Mouse (Mus musculus): ENCODE results near the gene Nostrin. TPM values are rescaled to one million over a fixed set of nuclear protein-coding genes. Genes with fewer than 3 reads are reported as not detected.

Gene Nostrin
- polyA plus RNA-seq, 1 experiment: not detected

DNA sequence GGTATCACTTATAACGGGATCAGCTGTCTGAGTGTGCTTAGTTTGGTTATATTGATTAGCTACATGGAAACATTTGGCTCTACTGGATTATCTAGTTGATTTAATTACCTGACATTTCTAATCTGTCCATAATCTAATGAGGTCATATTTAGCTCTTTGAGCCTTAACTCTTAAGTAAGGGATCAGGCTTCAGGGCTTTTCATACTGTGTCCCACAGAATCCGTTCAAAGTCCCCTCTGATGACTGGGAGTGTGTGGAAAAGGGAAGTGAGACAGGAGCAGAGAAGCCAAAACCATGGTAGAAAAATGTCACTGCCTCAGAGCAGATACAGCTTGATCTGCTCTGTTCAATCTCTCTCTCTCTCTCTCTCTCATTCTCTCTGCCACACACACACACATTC lies 4.6 kb downstream of the Nostrin start:
- TF ChIP-seq EP300 (IDR thresholded peaks at IDR 0.05; ENCODE audit: insufficient read depth, low read depth, low read length) (no peak), CTCF (IDR thresholded peaks at IDR 0.05; ENCODE audit: low read depth, low read length) (no peak), POLR2A (IDR thresholded peaks at IDR 0.05; ENCODE audit: insufficient read depth, low read length) (no peak)
- Histone ChIP-seq H3K27me3 (ENCODE audit: control insufficient read depth, insufficient read depth, low read length, poor library complexity, severe bottlenecking) (no peaks in the 10 kb centered on the region), H3K36me3 (ENCODE audit: control insufficient read depth, insufficient read depth, low read length, poor library complexity, severe bottlenecking) (no peaks in the 10 kb centered on the region), H3K27ac (ENCODE audit: insufficient read depth, low read length) (no peak overlapping the region), H3K9me3 (replicated peaks; ENCODE audit: control insufficient read depth, insufficient read depth, low read length, poor library complexity, severe bottlenecking) (no peaks in the 10 kb centered on the region), H3K9ac (ENCODE audit: low read depth, poor library complexity, severe bottlenecking) (no peak overlapping the region), H3K4me3 (ENCODE audit: low read depth, low read length) (no peak overlapping the region), H3K4me1 (ENCODE audit: control insufficient read depth, insufficient read depth, low read length) (no peaks in the 10 kb centered on the region)

- no peaks in the 10 kb centered on the region for H3K36me3 ChIP-seq (ENCODE audit: control insufficient read depth, insufficient read depth, low read length, poor library complexity, severe bottlenecking)
- no peak overlapping the region for H3K27ac ChIP-seq (ENCODE audit: insufficient read depth, low read length)
- no peaks in the 10 kb centered on the region for H3K9me3 ChIP-seq (replicated peaks; ENCODE audit: control insufficient read depth, insufficient read depth, low read length, poor library complexity, severe bottlenecking)
- TF ChIP-seq EP300 (IDR thresholded peaks at IDR 0.05; ENCODE audit: insufficient read depth, low read depth, low read length) (no peak), CTCF (IDR thresholded peaks at IDR 0.05; ENCODE audit: low read depth, low read length) (no peak), POLR2A (IDR thresholded peaks at IDR 0.05; ENCODE audit: insufficient read depth, low read length) (no peak)
- no peaks in the 10 kb centered on the region for H3K4me1 ChIP-seq (ENCODE audit: control insufficient read depth, insufficient read depth, low read length)
- H3K27me3 ChIP-seq (ENCODE audit: control insufficient read depth, insufficient read depth, low read length, poor library complexity, severe bottlenecking): no peaks in the 10 kb centered on the region
- no peak overlapping the region for H3K9ac ChIP-seq (ENCODE audit: low read depth, poor library complexity, severe bottlenecking)
- no peak overlapping the region for H3K4me3 ChIP-seq (ENCODE audit: low read depth, low read length)
Measured at GRCm38 (mm10) chr2:69140816-69141215, 5.2 kb downstream of the Nostrin start.

DNA sequence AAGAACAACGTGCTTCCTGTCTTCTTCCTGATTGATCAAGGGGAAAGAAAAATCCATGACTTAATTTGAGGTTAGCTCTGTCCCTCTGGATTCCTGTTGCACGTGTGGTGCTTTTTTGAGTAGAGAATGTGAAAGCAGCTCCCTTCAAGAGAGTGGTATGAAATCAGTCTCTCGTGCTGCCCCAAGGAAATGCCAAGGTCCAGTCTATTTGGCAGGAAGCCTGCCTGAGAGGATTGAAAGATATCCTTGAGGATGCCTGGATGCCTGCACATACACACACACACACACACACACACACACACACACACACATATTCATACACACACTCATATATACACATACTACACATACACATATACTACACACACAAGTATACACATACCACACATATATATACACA lies 13.1 kb downstream of the Nostrin start:
- Histone ChIP-seq H3K4me1 (ENCODE audit: control insufficient read depth, insufficient read depth, low read length) (no peaks in the 10 kb centered on the region), H3K9ac (ENCODE audit: low read depth, poor library complexity, severe bottlenecking) (no peak overlapping the region), H3K27ac (ENCODE audit: insufficient read depth, low read length) (no peak overlapping the region), H3K9me3 (replicated peaks; ENCODE audit: control insufficient read depth, insufficient read depth, low read length, poor library complexity, severe bottlenecking) (no peaks in the 10 kb centered on the region), H3K36me3 (ENCODE audit: control insufficient read depth, insufficient read depth, low read length, poor library complexity, severe bottlenecking) (no peaks in the 10 kb centered on the region), H3K27me3 (ENCODE audit: control insufficient read depth, insufficient read depth, low read length, poor library complexity, severe bottlenecking) (no peaks in the 10 kb centered on the region), H3K4me3 (ENCODE audit: low read depth, low read length) (no peak overlapping the region)
- TF ChIP-seq POLR2A (IDR thresholded peaks at IDR 0.05; ENCODE audit: insufficient read depth, low read length): no peak
- TF ChIP-seq CTCF (IDR thresholded peaks at IDR 0.05; ENCODE audit: low read depth, low read length): no peak
- TF ChIP-seq EP300 (IDR thresholded peaks at IDR 0.05; ENCODE audit: insufficient read depth, low read depth, low read length): no peak

DNA sequence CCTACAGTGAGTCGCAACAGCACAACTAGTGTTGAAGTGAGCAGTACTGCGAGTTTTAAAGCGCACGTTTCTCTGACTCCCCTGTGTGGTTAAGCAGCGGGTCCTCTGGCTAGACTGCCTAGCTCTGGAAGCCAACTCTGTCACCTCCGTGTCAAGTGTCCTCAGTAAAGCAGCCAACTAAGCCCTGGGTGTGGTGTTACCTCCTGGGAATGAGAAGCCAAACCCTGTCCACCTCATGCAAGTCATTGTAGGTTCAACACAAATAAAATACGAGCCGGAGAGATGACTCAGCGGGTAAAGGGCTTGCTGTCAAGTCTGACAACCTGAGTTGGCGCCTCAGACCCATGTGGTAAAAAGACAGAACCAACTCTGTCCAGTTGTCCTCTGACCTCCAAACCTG lies 13.6 kb downstream of the Nostrin start:
- no peaks in the 10 kb centered on the region for H3K27me3 ChIP-seq (ENCODE audit: control insufficient read depth, insufficient read depth, low read length, poor library complexity, severe bottlenecking)
- H3K9me3 ChIP-seq (replicated peaks; ENCODE audit: control insufficient read depth, insufficient read depth, low read length, poor library complexity, severe bottlenecking): no peaks in the 10 kb centered on the region
- TF ChIP-seq EP300 (IDR thresholded peaks at IDR 0.05; ENCODE audit: insufficient read depth, low read depth, low read length) (no peak), POLR2A (IDR thresholded peaks at IDR 0.05; ENCODE audit: insufficient read depth, low read length) (no peak), CTCF (IDR thresholded peaks at IDR 0.05; ENCODE audit: low read depth, low read length) (no peak)
- no peak overlapping the region for H3K4me3 ChIP-seq (ENCODE audit: low read depth, low read length)
- H3K27ac ChIP-seq (ENCODE audit: insufficient read depth, low read length): no peak overlapping the region
- H3K9ac ChIP-seq (ENCODE audit: low read depth, poor library complexity, severe bottlenecking): no peak overlapping the region
- no peaks in the 10 kb centered on the region for H3K36me3 ChIP-seq (ENCODE audit: control insufficient read depth, insufficient read depth, low read length, poor library complexity, severe bottlenecking)
- no peaks in the 10 kb centered on the region for H3K4me1 ChIP-seq (ENCODE audit: control insufficient read depth, insufficient read depth, low read length)

GRCm38 (mm10) chr2:69150841-69151240 lies 15.2 kb downstream of the Nostrin start:
- TF ChIP-seq EP300 (IDR thresholded peaks at IDR 0.05; ENCODE audit: insufficient read depth, low read depth, low read length): no peak
- TF ChIP-seq CTCF (IDR thresholded peaks at IDR 0.05; ENCODE audit: low read depth, low read length): no peak
- TF ChIP-seq POLR2A (IDR thresholded peaks at IDR 0.05; ENCODE audit: insufficient read depth, low read length): no peak
- Histone ChIP-seq H3K9ac (ENCODE audit: low read depth, poor library complexity, severe bottlenecking) (no peak overlapping the region), H3K27ac (ENCODE audit: insufficient read depth, low read length) (no peak overlapping the region), H3K27me3 (ENCODE audit: control insufficient read depth, insufficient read depth, low read length, poor library complexity, severe bottlenecking) (no peaks in the 10 kb centered on the region), H3K4me1 (ENCODE audit: control insufficient read depth, insufficient read depth, low read length) (no peaks in the 10 kb centered on the region), H3K36me3 (ENCODE audit: control insufficient read depth, insufficient read depth, low read length, poor library complexity, severe bottlenecking) (no peaks in the 10 kb centered on the region), H3K4me3 (ENCODE audit: low read depth, low read length) (no peak overlapping the region), H3K9me3 (replicated peaks; ENCODE audit: control insufficient read depth, insufficient read depth, low read length, poor library complexity, severe bottlenecking) (no peaks in the 10 kb centered on the region)

DNA sequence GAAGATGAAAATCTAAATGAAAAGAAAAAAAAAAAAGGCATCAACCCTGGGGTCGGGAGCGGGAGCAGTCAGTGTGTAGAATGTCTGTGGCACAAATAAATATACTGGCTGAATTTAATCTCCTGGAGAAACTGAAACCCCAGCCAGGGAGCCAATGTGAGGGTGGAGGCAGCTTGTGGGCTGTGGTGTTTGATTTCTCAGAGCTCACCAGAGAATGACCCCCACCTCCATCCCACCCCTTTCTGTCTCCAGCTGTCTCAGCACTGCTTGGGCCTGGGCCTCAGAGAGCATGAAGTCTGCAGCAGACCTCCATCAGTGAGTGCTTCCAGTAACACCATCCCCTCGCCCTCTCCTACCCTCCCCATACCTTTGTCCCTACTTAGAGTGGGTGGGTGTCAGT lies 20.3 kb downstream of the Nostrin start:
- TF ChIP-seq POLR2A (IDR thresholded peaks at IDR 0.05; ENCODE audit: insufficient read depth, low read length): no peak
- TF ChIP-seq EP300 (IDR thresholded peaks at IDR 0.05; ENCODE audit: insufficient read depth, low read depth, low read length): no peak
- no peak for TF ChIP-seq CTCF (IDR thresholded peaks at IDR 0.05; ENCODE audit: low read depth, low read length)
- H3K27ac ChIP-seq (ENCODE audit: insufficient read depth, low read length): no peak overlapping the region
- no peak overlapping the region for H3K4me3 ChIP-seq (ENCODE audit: low read depth, low read length)
- no peaks in the 10 kb centered on the region for H3K4me1 ChIP-seq (ENCODE audit: control insufficient read depth, insufficient read depth, low read length)
- no peaks in the 10 kb centered on the region for H3K36me3 ChIP-seq (ENCODE audit: control insufficient read depth, insufficient read depth, low read length, poor library complexity, severe bottlenecking)
- H3K9ac ChIP-seq (ENCODE audit: low read depth, poor library complexity, severe bottlenecking): no peak overlapping the region
- H3K27me3 ChIP-seq (ENCODE audit: control insufficient read depth, insufficient read depth, low read length, poor library complexity, severe bottlenecking): no peaks in the 10 kb centered on the region
- H3K9me3 ChIP-seq (replicated peaks; ENCODE audit: control insufficient read depth, insufficient read depth, low read length, poor library complexity, severe bottlenecking): no peaks in the 10 kb centered on the region
